Mouse (Mus musculus) liver, embryonic 15.5 days (tissue): ENCODE results near the gene Usp38. TPM values are rescaled to one million over a fixed set of nuclear protein-coding genes. Genes with fewer than 3 reads are reported as not detected.

Experiments used
- ATAC-seq: fragments of 200-750 bp; cut with Nextera tagmentation; 2 replicates; pipeline ENCODE4 v1.8.0; 2017; ENCODE audit warnings: moderate number of reproducible peaks, mild to moderate bottlenecking, moderate library complexity; ENCODE audit not compliant: insufficient read depth
- H3K27ac ChIP-seq: fragments of 300-500 bp; sonication (generic); replicated peaks from 2 replicates; pipeline ENCODE4 v1.5.1; 2015; ENCODE audit warnings: mild to moderate bottlenecking, inconsistent platforms
- H3K27me3 ChIP-seq: fragments of 300-500 bp; sonication (generic); 2 replicates; pipeline ENCODE4 v1.6.1; 2015; ENCODE audit warnings: mild to moderate bottlenecking, inconsistent platforms
- H3K36me3 ChIP-seq: fragments of 300-500 bp; sonication (generic); replicated peaks from 2 replicates; pipeline ENCODE4 v1.6.1; 2015; ENCODE audit warnings: moderate library complexity, mild to moderate bottlenecking, inconsistent platforms
- H3K4me1 ChIP-seq: fragments of 300-500 bp; sonication (generic); replicated peaks from 2 replicates; pipeline ENCODE4 v1.6.1; 2015; ENCODE audit warnings: inconsistent platforms
- H3K4me2 ChIP-seq: fragments of 300-500 bp; sonication (generic); 2 replicates; pipeline ENCODE4 v1.6.1; 2015; ENCODE audit warnings: moderate library complexity, mild to moderate bottlenecking, inconsistent platforms
- H3K4me3 ChIP-seq: fragments of 300-500 bp; sonication (generic); replicated peaks from 2 replicates; pipeline ENCODE4 v1.5.1; 2015; ENCODE audit warnings: mild to moderate bottlenecking, inconsistent platforms
- H3K9ac ChIP-seq: fragments of 300-500 bp; sonication (generic); 2 replicates; pipeline ENCODE4 v1.6.1; 2015; ENCODE audit warnings: moderate library complexity, mild to moderate bottlenecking, inconsistent platforms
- H3K9me3 ChIP-seq: fragments of 300-500 bp; sonication (generic); replicated peaks from 2 replicates; pipeline ENCODE4 v1.6.1; 2016; ENCODE audit warnings: inconsistent platforms
- WGBS: fragments of 180-500 bp; shearing (Covaris S2); methylation state at CpG from one replicate; pipeline ENCODE4 v1.1.7; 2015; ENCODE audit warnings: mixed read lengths; ENCODE audit not compliant: insufficient replicate concordance; 5-methylcytosine and 5-hydroxymethylcytosine counted together
- polyA plus RNA-seq: library from polyadenylated mRNA; unstranded; fragments of >200 nt; fragmentation: Nextera tagmentation; extraction: Ambion mirVana; gene quantifications from 2 replicates; pipeline ENCODE4 v1.2.1, GENCODE M21; 2015

The Usp38 gene
- polyA plus RNA-seq, 1 experiment from 2014 or later: 9.4 TPM

- Histone ChIP-seq H3K9me3 (no peaks in the 10 kb centered on the region), H3K9ac (no peak overlapping the region), H3K27ac (no peak overlapping the region), H3K4me2 (no peak overlapping the region), H3K36me3 (no peaks in the 10 kb centered on the region), H3K4me3 (no peak overlapping the region), H3K27me3 (no peaks in the 10 kb centered on the region), H3K4me1 (no peaks in the 10 kb centered on the region)
- ATAC-seq: 0 out of 2 replicates have a peak, but pooled peaks have one; percentile 34
- WGBS: 42% methylated on average over 7 of the region's 7 CpGs
These were observed 52.7 kb downstream of the Usp38 start for GRCm38 (mm10) chr8:80961937-80962591.

GRCm38 (mm10) chr8:80961070-80961609 is 53.6 kb downstream of the Usp38 start:
- Histone ChIP-seq H3K36me3 (no peaks in the 10 kb centered on the region), H3K4me3 (no peak overlapping the region), H3K4me2 (no peak overlapping the region), H3K4me1 (no peaks in the 10 kb centered on the region), H3K9ac (no peak overlapping the region), H3K27me3 (no peaks in the 10 kb centered on the region), H3K9me3 (no peaks in the 10 kb centered on the region), H3K27ac (no peak overlapping the region)
- 44% methylated on average over 4 of the region's 4 CpGs for WGBS
- ATAC-seq: no peak

- WGBS: 65% methylated on average over 9 of the region's 9 CpGs
- Histone ChIP-seq H3K27ac (no peak overlapping the region), H3K36me3 (no peaks in the 10 kb centered on the region), H3K4me3 (no peak overlapping the region), H3K9ac (no peak overlapping the region), H3K4me1 (no peaks in the 10 kb centered on the region), H3K4me2 (no peak overlapping the region), H3K9me3 (no peaks in the 10 kb centered on the region), H3K27me3 (no peaks in the 10 kb centered on the region)
- no peak for ATAC-seq
These were observed 55.0 kb downstream of the Usp38 start for GRCm38 (mm10) chr8:80959588-80960268.

GRCm38 (mm10) chr8:80957776-80958175 is 57.0 kb downstream of the Usp38 start:
- 56% methylated on average over 5 of the region's 5 CpGs for WGBS
- no peak overlapping the region for H3K27ac ChIP-seq
- no peaks in the 10 kb centered on the region for H3K4me1 ChIP-seq
- no peaks in the 10 kb centered on the region for H3K27me3 ChIP-seq
- H3K9ac ChIP-seq: no peak overlapping the region
- H3K9me3 ChIP-seq: no peaks in the 10 kb centered on the region
- no peak for ATAC-seq
- H3K4me3 ChIP-seq: no peak overlapping the region
- H3K36me3 ChIP-seq: no peaks in the 10 kb centered on the region
- no peak overlapping the region for H3K4me2 ChIP-seq

GRCm38 (mm10) chr8:80952973-80953372 is 61.8 kb downstream of the Usp38 start:
- Histone ChIP-seq H3K4me3 (no peak overlapping the region), H3K27ac (no peak overlapping the region), H3K36me3 (no peaks in the 10 kb centered on the region), H3K27me3 (no peaks in the 10 kb centered on the region), H3K9me3 (no peaks in the 10 kb centered on the region), H3K4me2 (no peak overlapping the region), H3K4me1 (no peaks in the 10 kb centered on the region), H3K9ac (no peak overlapping the region)
- WGBS: 55% methylated on average over 3 of the region's 3 CpGs
- ATAC-seq: no peak

GRCm38 (mm10) chr8:80952235-80952915 is 62.4 kb downstream of the Usp38 start:
- no peaks in the 10 kb centered on the region for H3K9me3 ChIP-seq
- H3K27ac ChIP-seq: no peak overlapping the region
- WGBS: 21% methylated on average over 6 of the region's 6 CpGs
- H3K27me3 ChIP-seq: no peaks in the 10 kb centered on the region
- no peaks in the 10 kb centered on the region for H3K36me3 ChIP-seq
- no peak overlapping the region for H3K9ac ChIP-seq
- no peak overlapping the region for H3K4me3 ChIP-seq
- ATAC-seq: no peak
- no peaks in the 10 kb centered on the region for H3K4me1 ChIP-seq
- H3K4me2 ChIP-seq: peak overlapping the region; percentile 3; the same call in 1 of the 2 replicates

- no peak overlapping the region for H3K9ac ChIP-seq
- no peaks in the 10 kb centered on the region for H3K36me3 ChIP-seq
- ATAC-seq: peak; percentile 52
- no peaks in the 10 kb centered on the region for H3K9me3 ChIP-seq
- no peak overlapping the region for H3K4me2 ChIP-seq
- H3K4me1 ChIP-seq: no peaks in the 10 kb centered on the region
- no peak overlapping the region for H3K4me3 ChIP-seq
- no peaks in the 10 kb centered on the region for H3K27me3 ChIP-seq
- H3K27ac ChIP-seq: no peak overlapping the region
- WGBS: 22% methylated on average over 7 of the region's 7 CpGs
These were observed 66.1 kb downstream of the Usp38 start for GRCm38 (mm10) chr8:80948405-80949183.

GRCm38 (mm10) chr8:80943742-80944141 is 71.0 kb downstream of the Usp38 start:
- no peaks in the 10 kb centered on the region for H3K27me3 ChIP-seq
- no peak overlapping the region for H3K4me2 ChIP-seq
- H3K9ac ChIP-seq: no peak overlapping the region

GRCm38 (mm10) chr8:80941621-80942020 is 73.1 kb downstream of the Usp38 start:
- Histone ChIP-seq H3K4me2 (no peak overlapping the region), H3K4me1 (no peaks in the 10 kb centered on the region), H3K36me3 (no peaks in the 10 kb centered on the region), H3K4me3 (no peak overlapping the region), H3K27me3 (no peaks in the 10 kb centered on the region), H3K27ac (no peak overlapping the region), H3K9ac (no peak overlapping the region), H3K9me3 (no peaks in the 10 kb centered on the region)
- 78% methylated on average over 3 of the region's 3 CpGs for WGBS
- no peak for ATAC-seq

More at GRCm38 (mm10) chr8:80943742-80944141, 71.0 kb downstream of the Usp38 start:
- no peak for ATAC-seq
- Histone ChIP-seq H3K27ac (no peak overlapping the region), H3K4me3 (no peak overlapping the region), H3K36me3 (no peaks in the 10 kb centered on the region), H3K4me1 (no peaks in the 10 kb centered on the region), H3K9me3 (no peaks in the 10 kb centered on the region)
- 32% methylated on average over 3 of the region's 3 CpGs for WGBS

GRCm38 (mm10) chr8:80937814-80938650 is 76.7 kb downstream of the Usp38 start:
- H3K9me3 ChIP-seq: no peaks in the 10 kb centered on the region
- H3K9ac ChIP-seq: no peak overlapping the region
- H3K4me1 ChIP-seq: no peaks in the 10 kb centered on the region
- no peaks in the 10 kb centered on the region for H3K36me3 ChIP-seq
- no peak overlapping the region for H3K27ac ChIP-seq
- no peak overlapping the region for H3K4me3 ChIP-seq
- WGBS: 53% methylated on average over 15 of the region's 15 CpGs
- H3K4me2 ChIP-seq: no peak overlapping the region
- no peak for ATAC-seq
- no peaks in the 10 kb centered on the region for H3K27me3 ChIP-seq
